Mouse (Mus musculus) neural tube, embryonic 14.5 days (tissue): Measurements from ENCODE around the gene Vps53. TPM values are rescaled to one million over a fixed set of nuclear protein-coding genes. Genes with fewer than 3 reads are reported as not detected.
A peak's percentile ranks its signal among the peaks of the same experiment; 100 is the strongest.

Source experiments
- ATAC-seq: fragments of 200-750 bp; cut with Nextera tagmentation; 2 replicates; pipeline ENCODE4 v1.8.0; 2017; ENCODE audit warnings: low read depth, mild to moderate bottlenecking, moderate TSS enrichment, moderate library complexity
- H3K27ac ChIP-seq: fragments of 300-500 bp; sonication (generic); 2 replicates; pipeline ENCODE4 v1.5.1; 2014; ENCODE audit warnings: low read depth, mild to moderate bottlenecking, control low read depth, low read length, moderate library complexity, mixed read lengths
- H3K27me3 ChIP-seq: fragments of 300-500 bp; sonication (generic); 2 replicates; pipeline ENCODE4 v1.6.1; 2014; ENCODE audit warnings: low read length; ENCODE audit not compliant: control insufficient read depth, insufficient read depth
- H3K36me3 ChIP-seq: fragments of 300-500 bp; sonication (generic); 2 replicates; pipeline ENCODE4 v1.6.1; 2014; ENCODE audit warnings: low read length, mixed read lengths; ENCODE audit not compliant: control insufficient read depth, insufficient read depth
- H3K4me1 ChIP-seq: fragments of 300-500 bp; sonication (generic); 2 replicates; pipeline ENCODE4 v1.6.1; 2014; ENCODE audit warnings: low read length; ENCODE audit not compliant: control insufficient read depth, insufficient read depth
- H3K4me2 ChIP-seq: fragments of 300-500 bp; sonication (generic); 2 replicates; pipeline ENCODE4 v1.6.1; 2014; ENCODE audit warnings: mild to moderate bottlenecking, low read depth, low read length, control low read depth
- H3K4me3 ChIP-seq: fragments of 300-500 bp; sonication (generic); 2 replicates; pipeline ENCODE4 v1.5.1; 2014; ENCODE audit warnings: low read depth, low read length, control low read depth, mixed read lengths
- H3K9ac ChIP-seq: fragments of 300-500 bp; sonication (generic); replicated peaks from 2 replicates; pipeline ENCODE4 v1.6.1; 2014; ENCODE audit warnings: low read depth, mild to moderate bottlenecking, control low read depth, low read length, mixed read lengths
- H3K9me3 ChIP-seq: fragments of 300-500 bp; sonication (generic); 2 replicates; pipeline ENCODE4 v1.6.1; 2016; ENCODE audit warnings: low read length; ENCODE audit not compliant: control insufficient read depth
- WGBS: fragments of 180-500 bp; shearing (Covaris S2); extraction: QIAGEN DNeasy Blood & Tissue Kit; methylation state at CpG from one replicate; pipeline ENCODE4 v1.1.7; 2014; 5-methylcytosine and 5-hydroxymethylcytosine counted together
- polyA plus RNA-seq: library from polyadenylated mRNA; unstranded; fragments of >200 nt; fragmentation: Nextera tagmentation; extraction: Ambion mirVana; gene quantifications from 2 replicates; pipeline ENCODE4 v1.2.1, GENCODE M21; 2014

The Vps53 gene
- polyA plus RNA-seq, 1 experiment from 2014 or later: 71.0 TPM

DNA sequence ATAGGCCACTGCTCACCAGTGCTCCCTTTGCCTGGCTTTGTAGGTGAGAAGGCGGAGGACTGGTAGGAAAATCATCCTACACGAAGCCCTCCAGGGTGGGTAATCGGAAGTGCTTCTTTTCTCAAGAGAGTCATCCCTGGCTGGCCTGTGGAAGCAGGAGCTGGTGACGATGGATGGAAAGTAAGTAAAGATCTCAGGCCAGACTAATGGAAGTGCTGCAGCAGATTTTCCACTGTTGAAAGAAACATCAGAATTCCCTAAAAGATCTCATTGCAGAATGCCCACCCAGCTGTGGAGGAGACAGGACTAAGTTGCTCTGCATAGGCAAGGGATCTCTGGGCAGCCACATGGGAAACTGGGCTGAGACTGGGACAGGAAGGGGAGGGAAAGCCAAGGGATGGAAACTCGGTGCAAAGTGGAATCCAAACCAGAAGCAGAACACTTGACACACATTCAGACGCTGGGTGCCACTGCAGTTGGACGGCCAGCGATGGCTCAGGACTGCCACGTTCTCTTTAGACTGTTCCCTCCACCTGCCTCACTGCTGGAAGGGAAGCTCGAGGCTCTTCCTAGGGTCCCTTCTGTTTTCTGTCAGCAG lies 137.3 kb downstream of the Vps53 start:
- no peak for ATAC-seq
- peaks cover 5% of the 10 kb centered on the region; the same call in 1 of the 2 replicates for H3K36me3 ChIP-seq
- H3K4me3 ChIP-seq: no peak overlapping the region
- no peak overlapping the region for H3K4me2 ChIP-seq
- no peaks in the 10 kb centered on the region for H3K4me1 ChIP-seq
- H3K27me3 ChIP-seq: no peaks in the 10 kb centered on the region
- 73% methylated on average over 10 of the region's 10 CpGs for WGBS
- H3K9me3 ChIP-seq: no peaks in the 10 kb centered on the region
- no peak overlapping the region for H3K9ac ChIP-seq
- H3K27ac ChIP-seq: no peak overlapping the region

DNA sequence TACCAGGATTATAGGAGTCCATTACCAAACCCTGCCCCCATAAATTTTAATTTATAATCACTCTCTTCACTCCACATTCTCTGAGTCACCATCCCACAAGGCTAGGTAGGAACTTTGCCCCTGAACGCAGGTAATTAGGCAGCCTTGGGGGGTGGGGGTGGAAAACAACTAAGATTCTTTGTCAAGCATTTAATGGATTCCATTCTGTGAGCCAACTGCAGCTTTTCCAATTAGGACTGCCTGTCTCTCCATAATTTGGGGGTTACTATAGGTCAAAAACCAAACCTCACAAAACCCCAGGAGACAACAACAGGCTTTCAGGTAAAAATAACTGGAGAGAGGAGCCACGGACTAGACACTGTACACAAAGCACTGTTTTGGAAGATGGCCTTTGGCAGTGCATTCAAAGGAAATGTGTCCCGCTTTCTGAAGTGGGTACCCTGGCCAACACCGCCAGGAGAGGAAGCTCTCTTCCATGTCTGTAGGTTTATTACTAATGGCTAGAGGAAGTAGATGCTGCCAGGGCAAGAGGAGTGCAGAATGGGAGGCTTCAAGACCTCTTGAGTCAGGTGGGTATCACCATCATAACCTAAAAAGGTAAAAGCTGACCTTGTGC lies 138.6 kb downstream of the Vps53 start:
- no peaks in the 10 kb centered on the region for H3K4me1 ChIP-seq
- ATAC-seq: no peak
- 77% methylated on average over 4 of the region's 4 CpGs for WGBS
- H3K36me3 ChIP-seq: peaks cover 3% of the 10 kb centered on the region; the same call in 1 of the 2 replicates
- H3K4me2 ChIP-seq: no peak overlapping the region
- H3K9ac ChIP-seq: no peak overlapping the region
- no peak overlapping the region for H3K27ac ChIP-seq
- H3K9me3 ChIP-seq: no peaks in the 10 kb centered on the region
- no peaks in the 10 kb centered on the region for H3K27me3 ChIP-seq
- H3K4me3 ChIP-seq: no peak overlapping the region

DNA sequence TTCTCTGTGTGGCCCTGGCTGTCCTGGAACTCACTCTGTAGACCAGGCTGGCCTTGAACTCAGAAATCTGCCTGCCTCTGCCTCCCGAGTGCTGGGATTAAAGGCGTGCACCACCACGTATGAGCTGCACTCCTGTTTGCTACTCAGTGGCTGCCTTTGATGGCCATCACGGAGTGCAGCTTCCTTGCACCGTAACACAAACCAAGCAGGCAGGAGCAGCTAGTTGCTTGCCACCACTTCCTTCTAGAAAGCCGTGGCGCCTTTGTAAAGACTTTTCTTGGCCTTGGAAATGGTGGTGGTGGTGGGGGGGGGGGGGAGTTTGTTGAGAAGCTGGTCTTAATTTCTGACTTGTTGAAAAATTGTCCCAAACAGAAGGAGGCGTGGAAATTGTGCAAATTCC lies 139.3 kb downstream of the Vps53 start:
- Histone ChIP-seq H3K9ac (no peak overlapping the region), H3K27me3 (no peaks in the 10 kb centered on the region), H3K4me1 (no peaks in the 10 kb centered on the region), H3K27ac (no peak overlapping the region), H3K4me3 (no peak overlapping the region), H3K4me2 (no peak overlapping the region), H3K9me3 (no peaks in the 10 kb centered on the region), H3K36me3 (no peaks in the 10 kb centered on the region)
- no peak for ATAC-seq
- WGBS: 88% methylated on average over 8 of the region's 8 CpGs

DNA sequence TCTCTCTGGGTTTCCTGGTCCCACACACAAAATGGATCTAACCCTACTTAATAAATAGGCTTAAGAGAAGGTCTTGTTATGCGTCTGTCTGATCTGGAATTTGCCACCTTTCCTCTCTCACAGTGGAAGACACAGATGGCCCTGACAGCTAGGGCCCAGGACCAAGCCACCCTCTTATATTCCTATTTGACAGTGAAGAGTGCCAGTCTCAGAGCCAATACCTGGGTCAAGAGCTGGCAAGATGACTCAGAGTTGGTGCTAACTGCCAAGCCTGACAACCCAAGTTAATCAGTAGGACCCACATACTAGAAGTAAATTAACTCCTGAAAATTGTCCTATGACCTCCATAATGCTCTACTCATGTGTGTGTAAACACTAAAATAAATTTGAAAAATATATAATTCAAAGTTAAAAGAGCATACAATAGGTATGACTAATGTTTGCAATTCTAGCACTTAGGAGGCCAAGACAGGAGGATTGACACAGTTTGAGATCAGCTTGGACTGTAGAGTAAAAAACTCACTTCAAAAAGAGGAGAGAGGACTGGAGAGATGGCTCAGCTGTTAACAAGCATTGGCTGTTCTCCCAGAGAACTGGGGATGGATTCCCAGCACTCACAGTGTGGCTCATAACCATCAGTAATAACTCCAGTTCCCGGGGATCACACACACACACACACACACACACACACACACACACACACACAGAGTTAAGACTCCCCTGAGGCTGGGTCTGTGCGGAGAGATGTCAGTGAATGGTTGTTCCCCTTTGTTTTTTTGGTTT lies 140.0 kb downstream of the Vps53 start:
- Histone ChIP-seq H3K4me1 (no peaks in the 10 kb centered on the region), H3K36me3 (no peaks in the 10 kb centered on the region), H3K4me3 (no peak overlapping the region), H3K9ac (no peak overlapping the region), H3K9me3 (no peaks in the 10 kb centered on the region), H3K4me2 (no peak overlapping the region), H3K27me3 (no peaks in the 10 kb centered on the region), H3K27ac (no peak overlapping the region)
- ATAC-seq: no peak
- 74% methylated on average over 3 of the region's 3 CpGs for WGBS

DNA sequence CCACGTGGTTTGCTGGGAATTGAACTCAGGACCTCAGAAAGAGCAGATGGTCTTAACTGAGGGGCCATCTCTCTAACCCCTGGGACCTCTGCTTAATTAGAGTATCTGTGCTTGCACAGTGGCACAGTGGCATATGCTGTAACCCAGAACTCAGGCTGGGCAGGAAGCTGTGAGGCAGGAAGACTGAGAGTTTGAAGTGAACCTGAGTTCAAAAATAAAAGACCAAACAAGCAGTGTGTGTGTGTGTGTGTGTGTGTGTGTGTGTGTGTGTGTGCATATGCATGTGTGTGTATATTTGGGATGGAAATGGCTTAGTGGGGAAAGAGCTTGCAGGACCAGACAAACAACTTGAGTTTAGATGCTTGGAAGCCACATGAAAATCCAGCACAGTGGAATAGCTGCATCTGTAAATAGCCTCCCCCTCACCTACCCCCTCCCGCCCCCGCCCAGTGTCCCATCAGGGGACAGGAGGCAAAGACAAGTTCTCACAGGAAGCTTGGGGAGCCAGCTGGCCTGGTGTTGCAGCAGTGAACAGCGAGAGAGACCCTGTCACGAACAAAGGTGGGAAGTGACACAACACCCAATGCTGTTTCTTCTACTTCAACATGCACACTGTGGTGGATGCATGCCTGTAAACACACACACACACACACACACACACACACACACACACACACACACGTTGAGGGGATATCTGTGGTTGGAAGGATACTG lies 141.7 kb downstream of the Vps53 start:
- no peaks in the 10 kb centered on the region for H3K9me3 ChIP-seq

DNA sequence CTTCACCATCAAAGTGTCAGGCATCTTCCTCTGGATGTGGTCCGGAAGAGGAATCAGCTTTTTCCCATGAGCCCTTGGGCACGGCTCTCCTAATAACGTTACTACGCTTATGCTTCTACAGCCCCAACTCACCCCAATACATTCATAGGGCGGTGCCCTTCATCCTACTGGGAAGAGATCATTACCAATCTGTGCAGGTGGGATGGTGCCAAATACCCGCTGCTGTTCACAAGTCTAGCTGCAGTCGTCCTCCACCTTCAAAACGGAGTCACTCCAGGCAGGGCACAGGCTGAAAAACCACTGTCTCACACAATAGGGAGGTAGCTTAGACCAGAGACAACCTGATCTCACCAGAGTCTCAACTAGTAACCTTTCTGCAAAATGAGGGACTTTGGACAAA lies 144.3 kb downstream of the Vps53 start:
- H3K36me3 ChIP-seq: no peaks in the 10 kb centered on the region
- no peak overlapping the region for H3K4me2 ChIP-seq
- H3K9ac ChIP-seq: no peak overlapping the region
- 81% methylated on average over 8 of the region's 8 CpGs for WGBS
- no peak for ATAC-seq
- H3K4me3 ChIP-seq: no peak overlapping the region
- H3K9me3 ChIP-seq: no peaks in the 10 kb centered on the region
- no peak overlapping the region for H3K27ac ChIP-seq
- no peaks in the 10 kb centered on the region for H3K4me1 ChIP-seq
- H3K27me3 ChIP-seq: no peaks in the 10 kb centered on the region

More for the DNA sequence above, 141.7 kb downstream of the Vps53 start:
- H3K4me3 ChIP-seq: no peak overlapping the region
- no peak for ATAC-seq
- no peak overlapping the region for H3K4me2 ChIP-seq
- WGBS: 52% methylated on average over 6 of the region's 6 CpGs
- no peaks in the 10 kb centered on the region for H3K36me3 ChIP-seq
- H3K9ac ChIP-seq: no peak overlapping the region
- no peaks in the 10 kb centered on the region for H3K27me3 ChIP-seq
- H3K27ac ChIP-seq: no peak overlapping the region
- no peaks in the 10 kb centered on the region for H3K4me1 ChIP-seq

DNA sequence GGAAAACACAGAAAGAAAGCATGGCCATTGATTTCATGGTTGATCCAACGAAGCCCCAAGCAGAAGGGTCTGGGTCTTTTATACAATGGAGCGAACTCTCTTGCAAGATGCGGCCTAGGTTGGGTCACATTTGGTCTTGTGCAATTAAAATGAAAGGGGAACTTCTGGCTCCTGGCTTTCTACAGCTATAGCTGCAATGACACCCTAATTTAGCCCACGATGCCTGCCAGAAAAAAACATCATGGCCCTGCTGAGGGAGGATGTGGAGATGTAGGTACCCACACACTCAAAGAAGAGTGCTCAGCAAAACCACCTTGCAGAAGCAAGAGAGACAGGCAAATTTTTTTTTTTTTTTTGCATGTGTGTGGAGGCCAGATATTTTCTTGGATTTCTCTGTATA lies 145.6 kb downstream of the Vps53 start:
- Histone ChIP-seq H3K4me3 (no peak overlapping the region), H3K4me2 (no peak overlapping the region), H3K9ac (no peak overlapping the region), H3K27ac (no peak overlapping the region), H3K9me3 (no peaks in the 10 kb centered on the region), H3K27me3 (no peaks in the 10 kb centered on the region), H3K36me3 (no peaks in the 10 kb centered on the region), H3K4me1 (no peaks in the 10 kb centered on the region)
- no peak for ATAC-seq
- WGBS: 56% methylated on average over 4 of the region's 4 CpGs

DNA sequence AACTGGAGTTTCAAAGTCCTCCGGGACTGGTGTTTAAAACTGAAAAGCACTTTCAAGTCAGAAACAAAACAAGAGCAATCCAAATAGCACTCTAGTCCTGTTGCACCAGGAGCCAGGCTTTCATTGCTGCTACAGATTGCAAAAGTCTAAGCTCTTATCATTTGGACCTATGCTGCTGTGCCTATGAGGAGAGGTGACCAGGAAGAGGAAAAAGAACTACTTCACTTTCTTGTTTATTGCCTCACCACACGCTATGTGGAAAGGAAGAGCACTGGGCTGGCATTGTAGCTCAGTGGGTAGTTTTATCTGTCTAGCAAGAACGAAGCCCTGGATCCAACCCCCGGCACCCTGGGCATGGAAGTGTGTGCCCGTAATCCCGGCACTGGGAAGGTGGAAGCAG lies 146.1 kb downstream of the Vps53 start:
- Histone ChIP-seq H3K4me2 (no peak overlapping the region), H3K4me3 (no peak overlapping the region), H3K27ac (no peak overlapping the region), H3K36me3 (no peaks in the 10 kb centered on the region), H3K4me1 (no peaks in the 10 kb centered on the region), H3K27me3 (no peaks in the 10 kb centered on the region), H3K9me3 (no peaks in the 10 kb centered on the region), H3K9ac (no peak overlapping the region)
- ATAC-seq: no peak
- 74% methylated on average over 6 of the region's 6 CpGs for WGBS

DNA sequence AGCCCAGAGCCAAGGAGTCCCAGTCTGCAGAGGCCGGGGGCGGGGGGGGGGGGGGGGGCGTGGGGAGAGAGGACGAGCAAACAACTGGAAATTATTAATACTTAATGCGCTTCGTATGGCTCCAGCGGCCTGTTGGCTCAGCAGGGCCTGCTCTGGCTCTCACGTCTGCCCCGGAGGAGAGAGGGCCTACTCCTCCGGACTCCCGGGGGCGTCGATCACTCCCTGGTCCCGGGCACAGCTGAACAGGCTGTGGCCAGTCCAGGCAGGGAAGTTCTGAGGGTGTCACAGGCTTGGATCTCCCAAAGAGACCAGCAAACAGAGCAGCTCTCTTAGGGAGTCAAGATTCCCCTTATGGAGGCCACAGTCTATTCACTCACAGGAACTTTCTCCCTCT lies 151.4 kb downstream of the Vps53 start:
- 0 out of 2 replicates have a peak, but pooled peaks cover 4% of the 10 kb centered on the region for H3K4me1 ChIP-seq
- no peaks in the 10 kb centered on the region for H3K36me3 ChIP-seq
- H3K27me3 ChIP-seq: no peaks in the 10 kb centered on the region
- WGBS: 1% methylated on average over 10 of the region's 14 CpGs
- H3K4me3 ChIP-seq: peak overlapping the region; percentile 58
- no peak overlapping the region for H3K27ac ChIP-seq
- ATAC-seq: no peak
- H3K9me3 ChIP-seq: no peaks in the 10 kb centered on the region
- H3K4me2 ChIP-seq: peak overlapping the region; percentile 88
- peak overlapping the region; percentile 65 for H3K9ac ChIP-seq
